Mouse (Mus musculus) sigmoid colon, adult 10 weeks (tissue): Measurements from ENCODE around the gene Ddrgk1. TPM values are rescaled to one million over a fixed set of nuclear protein-coding genes. Genes with fewer than 3 reads are reported as not detected.

ENCODE experiments used
- polyA plus RNA-seq: library from polyadenylated mRNA; stranded (reverse); fragments of 350-450 nt; fragmentation: Illumina TruSeq; extraction: RNeasy Lipid Tissue Mini Kit (QIAGEN cat#74804); gene quantifications from one replicate; pipeline ENCODE4 v1.2.3, GENCODE M21; 2014; ENCODE audit warnings: low read depth, low replicate concordance

The Ddrgk1 gene
- polyA plus RNA-seq: 9.3 TPM

DNA sequence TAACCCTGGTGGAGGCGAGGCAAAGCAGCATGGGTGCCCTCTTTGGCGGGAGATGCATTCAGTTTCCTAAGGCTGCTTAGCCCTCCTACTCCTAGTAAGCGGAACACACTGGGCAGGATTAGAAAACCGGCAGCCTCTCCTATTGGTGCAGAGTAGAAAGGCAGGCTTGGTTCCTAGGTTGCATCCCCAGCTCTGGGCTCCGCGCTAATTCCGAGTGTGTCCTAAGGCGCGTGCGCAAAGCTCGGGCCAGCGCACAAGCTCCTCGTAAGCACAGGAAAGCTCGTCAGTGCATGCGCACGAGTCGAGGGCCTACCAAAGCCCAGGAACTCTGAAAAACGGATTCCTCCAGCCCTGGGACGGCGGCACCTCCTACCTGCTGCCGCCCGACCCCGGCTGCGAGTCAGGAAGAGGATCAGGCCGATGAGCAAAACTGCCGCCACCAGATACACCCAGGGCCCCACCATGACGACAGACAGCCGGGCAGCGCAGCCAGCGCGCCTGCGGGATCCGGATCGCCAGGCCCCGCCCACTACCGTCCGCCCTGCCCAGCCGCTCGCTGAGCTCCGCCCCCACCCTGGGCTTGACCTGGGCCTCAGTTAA is at the start of gene Ddrgk1:
Gene Ddrgk1, minus strand, starts transcription at position 558 of the 600 bp plus-strand sequence.

DNA sequence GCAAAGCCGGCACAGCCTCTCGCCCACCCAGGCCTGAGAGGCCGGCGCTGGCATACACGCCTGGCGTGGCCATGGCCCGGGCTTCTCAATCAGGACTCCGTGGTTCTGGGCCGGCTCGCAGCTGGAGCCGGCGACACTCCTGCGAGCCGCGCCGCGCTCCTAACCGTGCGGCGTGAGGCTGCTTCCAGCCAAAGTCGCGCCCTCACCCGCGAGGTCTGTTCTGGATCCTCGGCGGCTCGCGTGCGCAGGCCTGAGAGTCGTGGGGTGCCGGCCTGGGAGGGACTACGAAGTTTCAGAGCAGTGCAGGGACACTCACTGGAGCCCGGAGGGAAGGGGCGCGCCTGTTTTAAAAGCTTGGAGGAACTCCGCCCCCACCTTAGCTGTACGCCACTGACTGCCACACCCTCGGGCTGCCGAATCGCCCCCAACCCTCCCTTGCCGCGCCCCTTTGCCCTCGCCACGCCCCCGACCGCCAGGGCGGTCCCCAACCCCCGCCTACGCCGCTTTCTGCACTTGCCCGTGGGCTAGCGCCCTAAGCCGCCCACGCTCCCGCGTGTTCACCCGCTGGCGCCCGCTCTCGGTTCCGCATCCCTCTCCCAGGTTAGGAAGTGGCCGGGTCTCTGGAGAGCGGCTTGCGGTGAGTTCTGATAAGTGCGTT is 32.8 kb upstream of the Ddrgk1 start, which contains the start of gene Slc4a11:
Gene Slc4a11, minus strand, starts transcription at position 367 of the 658 bp plus-strand sequence.

DNA sequence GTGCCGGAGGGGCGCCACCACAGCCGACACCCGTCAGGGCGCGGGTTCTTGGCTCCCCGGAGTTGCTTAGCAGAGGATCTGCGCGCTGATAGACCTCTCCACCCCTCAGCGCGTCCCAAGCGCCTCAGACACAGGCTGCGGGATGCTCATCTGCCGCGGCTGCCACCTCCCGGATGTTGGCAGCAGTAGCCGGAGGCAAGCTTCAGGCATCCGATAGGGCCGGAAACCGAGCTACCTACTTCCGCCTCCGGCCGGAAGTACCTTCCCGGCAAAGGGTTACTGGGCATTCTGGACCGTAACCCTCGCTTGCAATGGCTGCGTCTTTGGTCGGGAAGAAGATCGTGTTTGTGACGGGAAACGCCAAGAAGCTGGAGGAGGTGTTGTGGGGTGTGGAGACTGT is 3.1 kb upstream of the Ddrgk1 start, which contains the start of gene Itpa:
Gene Itpa, plus strand, starts transcription at position 52 of the 400 bp plus-strand sequence.

DNA sequence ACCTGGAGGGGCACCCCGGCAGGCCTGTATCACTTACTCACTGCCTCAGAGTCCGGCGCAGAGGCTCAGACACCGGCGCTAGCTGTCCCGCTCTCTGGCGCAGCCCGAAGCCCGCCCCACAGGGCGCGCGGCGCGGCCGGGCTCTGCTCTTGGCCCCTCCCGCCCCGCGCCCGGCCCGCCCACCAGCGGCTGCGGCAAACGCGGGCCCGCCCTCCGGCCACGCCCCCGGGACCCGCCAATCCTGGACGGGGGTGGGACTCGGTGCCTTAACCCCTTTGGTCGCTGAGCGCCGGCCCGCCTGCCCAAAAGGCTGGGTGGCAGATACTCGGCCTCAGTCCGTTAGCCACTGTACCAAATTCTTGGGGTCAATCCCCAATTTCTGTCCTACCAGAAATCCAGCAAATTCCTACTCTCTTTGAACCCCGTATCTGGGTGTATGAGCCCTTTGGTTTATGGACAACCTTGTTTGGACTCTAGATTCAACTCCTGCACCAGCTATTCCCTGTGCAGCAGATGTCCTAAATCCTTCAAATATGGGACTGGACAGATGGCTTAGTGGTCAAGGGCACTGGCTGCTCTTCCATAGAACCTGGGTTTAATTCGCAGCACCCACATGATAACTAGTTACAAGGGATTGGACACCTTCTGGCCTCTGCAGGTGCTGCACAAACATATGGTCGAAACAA is 21.6 kb downstream of the Ddrgk1 start, which contains the start of gene Lzts3:
Gene Lzts3, minus strand, starts transcription at position 120 of the 686 bp plus-strand sequence.

DNA sequence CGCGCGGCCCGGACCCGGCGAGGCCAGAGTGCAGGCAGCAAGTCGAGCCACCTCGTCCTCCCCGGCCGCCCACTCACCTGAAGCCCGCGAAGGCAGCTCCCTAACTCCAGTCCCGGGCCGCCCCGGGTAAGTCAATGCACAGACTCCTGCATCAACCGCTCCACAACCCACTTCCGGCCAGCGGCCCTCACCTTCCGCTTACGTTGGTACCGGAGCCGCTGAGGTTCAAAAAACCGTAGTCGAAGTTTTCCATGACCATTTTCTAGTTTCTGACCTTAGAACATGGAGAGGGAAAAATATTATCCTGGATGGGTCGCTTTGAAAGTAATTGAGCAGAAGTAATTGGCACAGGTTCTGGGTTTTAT is 34.6 kb downstream of the Ddrgk1 start, which contains the start of the genes Fastkd5 and Ubox5:
Gene Fastkd5, minus strand, starts transcription at position 189 of the 365 bp plus-strand sequence.
Gene Ubox5, minus strand, starts transcription at position 200 of the 365 bp plus-strand sequence.

Other genes with a start within 250 kb of the Ddrgk1 start
- 19.0 TPM for gene Vps16, start 240.3 kb downstream of the Ddrgk1 start, polyA plus RNA-seq
- 6.6 TPM for gene Pced1a, start 240.0 kb downstream of the Ddrgk1 start, polyA plus RNA-seq
- gene Ptpra, start 214.4 kb downstream of the Ddrgk1 start, polyA plus RNA-seq: 98.7 TPM
- 0.60 TPM for gene Mrps26, start 100.9 kb downstream of the Ddrgk1 start, polyA plus RNA-seq
- gene Oxt, start 88.5 kb downstream of the Ddrgk1 start, polyA plus RNA-seq: not detected
- not detected for gene Avp, start 82.1 kb downstream of the Ddrgk1 start, polyA plus RNA-seq
- 15.0 TPM for gene Fastkd5, start 34.6 kb downstream of the Ddrgk1 start, polyA plus RNA-seq
- 7.4 TPM for gene Ubox5, start 34.6 kb downstream of the Ddrgk1 start, polyA plus RNA-seq
- gene Lzts3, start 21.9 kb downstream of the Ddrgk1 start, polyA plus RNA-seq: 9.0 TPM
- 38.8 TPM for gene Itpa, start 3.0 kb upstream of the Ddrgk1 start, polyA plus RNA-seq
- gene Slc4a11, start 32.9 kb upstream of the Ddrgk1 start, polyA plus RNA-seq: not detected
- 19.4 TPM for gene 4930402H24Rik, start 241.7 kb upstream of the Ddrgk1 start, polyA plus RNA-seq
- gene Atrn, start 241.8 kb upstream of the Ddrgk1 start, polyA plus RNA-seq: 25.0 TPM